Mouse (Mus musculus) kidney, adult 8-10 months (tissue): ENCODE data around the gene Magi2.

ENCODE experiments used
- DNase-seq, 2 experiments: peaks; one replicate each; pipeline ENCODE4 v3.0.0; 2022

Gene Magi2

DNA sequence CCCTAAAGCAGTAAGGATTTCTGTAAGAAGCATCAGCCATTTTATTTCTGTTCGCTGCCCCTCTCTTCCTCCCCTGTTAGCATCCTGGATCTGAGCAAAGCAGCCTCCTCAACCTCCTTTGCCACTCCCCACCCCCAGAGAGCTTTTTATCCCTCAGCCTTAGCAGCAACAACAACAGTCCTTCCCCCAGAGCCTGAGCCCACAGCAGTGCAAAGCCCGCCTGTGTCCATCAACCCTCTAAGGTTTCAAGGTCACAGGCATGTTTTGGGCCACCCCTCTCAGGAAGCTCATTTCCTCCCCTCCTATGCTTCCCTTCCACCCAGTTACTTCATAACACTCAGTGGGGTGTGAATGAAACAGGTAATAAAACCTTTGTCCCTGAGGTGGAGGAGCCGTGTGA, 1309.7 kb downstream of the Magi2 start:
- DNase-seq: no peak

DNA sequence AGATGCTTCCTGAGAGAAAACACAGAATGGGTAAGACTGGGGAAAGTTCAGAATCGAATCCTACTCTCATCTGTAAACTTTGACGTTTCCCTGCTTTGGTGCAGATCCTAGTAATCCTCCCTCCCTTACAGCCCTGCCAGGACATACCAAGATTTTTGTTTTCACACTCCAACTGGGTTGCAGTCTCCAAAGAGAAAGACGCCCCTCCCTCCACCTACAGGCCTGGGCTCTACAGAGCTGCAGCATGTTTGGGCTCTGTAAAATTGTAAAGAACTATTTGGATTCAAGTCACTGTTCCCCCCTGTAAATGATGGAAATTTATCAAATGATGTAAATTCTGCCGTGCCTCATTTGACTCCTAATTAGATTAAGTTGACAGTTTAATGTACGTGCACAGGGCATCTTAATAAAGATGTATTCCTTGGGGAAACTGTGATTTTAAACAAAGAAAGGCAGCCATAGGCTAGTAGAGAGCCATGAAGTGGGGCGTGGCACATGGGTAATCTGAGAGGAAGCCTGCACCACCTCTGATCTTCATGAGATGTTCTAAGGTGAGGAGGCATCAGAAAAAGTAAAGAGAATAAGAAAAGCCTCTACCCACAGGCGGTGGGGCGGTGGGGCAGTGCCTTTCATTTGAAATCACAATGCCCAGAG, 1310.7 kb downstream of the Magi2 start:
- no peak for DNase-seq

DNA sequence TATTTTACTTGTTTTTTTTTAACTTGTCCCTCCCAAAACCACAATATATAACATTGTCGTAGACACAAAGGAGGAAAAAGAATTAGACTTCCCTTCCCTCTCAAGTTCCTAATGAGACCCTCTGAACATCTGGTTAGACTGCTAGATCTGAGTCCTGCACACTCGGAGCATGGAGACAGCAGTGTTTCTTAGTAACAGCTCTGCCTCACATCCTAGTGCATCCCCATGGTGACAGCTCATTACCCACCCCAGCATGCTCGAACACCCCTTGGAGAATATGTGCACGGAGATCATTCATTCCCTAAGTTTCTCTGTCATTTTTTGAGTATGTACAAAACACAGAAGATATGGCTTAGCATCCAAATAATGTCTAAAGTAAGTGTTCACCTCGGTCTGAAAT, 1317.5 kb downstream of the Magi2 start:
- DNase-seq: no peak

DNA sequence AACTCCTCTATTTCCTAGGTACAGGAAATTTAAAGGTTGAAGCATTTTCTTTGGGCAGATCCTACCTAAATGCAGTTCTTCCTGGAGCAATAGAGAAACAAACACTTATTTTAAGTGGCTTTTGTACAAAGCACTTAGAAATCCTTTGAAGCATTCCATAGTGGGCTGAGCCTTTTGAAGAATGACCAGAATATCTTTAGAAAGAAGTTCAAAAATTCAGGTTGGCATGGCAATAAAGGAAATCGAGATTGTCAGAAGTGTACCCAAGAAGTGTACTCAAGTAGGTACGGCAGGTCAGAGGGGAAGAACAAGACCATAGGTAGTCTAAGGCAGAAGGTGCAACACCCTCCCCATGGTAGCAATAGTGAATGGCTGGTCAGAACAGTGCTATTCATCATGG, 1332.5 kb downstream of the Magi2 start:
- no peak for DNase-seq

DNA sequence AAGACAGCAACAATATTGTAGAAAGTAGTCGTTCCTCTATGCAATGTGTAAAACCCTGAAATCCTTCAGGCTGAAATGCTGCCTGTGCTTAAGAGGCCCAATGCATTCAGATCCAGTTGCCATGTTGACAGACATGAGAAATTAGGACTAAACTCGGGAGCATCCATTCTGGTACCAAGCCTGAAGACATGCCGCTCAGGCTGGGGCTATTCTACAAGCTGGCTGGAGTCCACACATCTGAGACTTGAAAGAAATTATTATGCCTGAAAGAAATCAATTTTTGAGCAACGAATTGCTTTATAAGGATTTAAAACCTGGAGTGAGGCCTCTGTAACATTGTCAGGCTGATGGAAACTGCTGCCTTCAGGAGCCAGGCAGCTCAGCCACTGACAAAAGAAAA, 1333.0 kb downstream of the Magi2 start:
- DNase-seq: no peak

DNA sequence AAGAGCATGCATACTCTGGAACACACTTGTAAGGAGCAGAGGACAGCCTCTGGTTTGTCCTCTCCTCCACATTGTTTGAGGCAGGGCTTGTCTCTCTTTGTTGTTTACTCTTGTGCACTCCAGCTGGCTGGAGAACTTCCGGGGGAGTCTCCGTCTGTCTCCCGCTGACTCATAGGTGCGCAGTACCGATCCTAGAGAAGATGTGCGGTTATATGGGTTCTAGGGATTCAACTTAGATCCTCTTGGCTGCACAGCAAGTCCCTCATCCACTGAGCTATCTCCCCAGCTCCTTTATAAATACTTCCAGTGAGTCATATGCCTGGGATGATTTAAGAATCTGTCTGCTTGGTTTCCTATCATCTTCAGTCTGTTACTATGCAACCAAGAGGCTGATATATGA, 1341.6 kb downstream of the Magi2 start:
- no peak for DNase-seq

DNA sequence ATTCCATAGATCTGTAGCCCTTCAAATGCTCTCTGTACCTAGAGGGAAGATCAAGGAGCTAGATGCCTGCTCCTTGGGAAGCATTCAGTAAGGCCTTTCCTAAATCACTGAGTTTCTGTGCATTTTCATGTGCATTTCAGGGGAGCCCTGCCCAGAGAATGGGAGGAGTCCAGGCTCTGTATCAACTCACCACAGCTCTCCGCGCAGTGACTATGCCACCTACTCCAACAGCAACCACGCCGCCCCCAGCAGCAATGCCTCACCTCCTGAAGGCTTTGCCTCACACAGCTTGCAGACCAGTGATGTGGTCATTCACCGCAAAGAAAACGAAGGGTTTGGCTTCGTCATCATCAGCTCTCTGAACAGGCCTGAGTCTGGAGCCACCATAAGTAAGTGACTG, 1342.1 kb downstream of the Magi2 start:
- DNase-seq: no peak

DNA sequence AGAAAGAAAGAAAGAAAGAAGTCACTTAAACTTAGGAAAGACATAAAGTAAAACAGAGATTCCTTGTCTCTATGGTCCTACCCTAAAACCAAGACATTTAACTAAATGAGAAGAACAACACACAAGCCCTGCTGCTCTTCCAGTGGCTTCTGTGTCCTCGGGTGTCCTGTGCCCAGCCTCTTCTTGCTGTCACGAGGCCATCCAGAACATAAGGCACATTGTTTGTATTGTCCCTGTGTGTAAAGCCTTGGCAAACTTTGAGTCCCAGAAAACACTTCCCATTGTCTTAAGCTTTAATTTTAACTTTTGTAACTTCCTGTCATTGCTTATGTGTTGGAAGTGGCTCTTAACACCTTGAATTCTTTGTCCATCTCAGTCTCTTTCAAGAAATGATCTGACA, 1348.0 kb downstream of the Magi2 start:
- no peak for DNase-seq

DNA sequence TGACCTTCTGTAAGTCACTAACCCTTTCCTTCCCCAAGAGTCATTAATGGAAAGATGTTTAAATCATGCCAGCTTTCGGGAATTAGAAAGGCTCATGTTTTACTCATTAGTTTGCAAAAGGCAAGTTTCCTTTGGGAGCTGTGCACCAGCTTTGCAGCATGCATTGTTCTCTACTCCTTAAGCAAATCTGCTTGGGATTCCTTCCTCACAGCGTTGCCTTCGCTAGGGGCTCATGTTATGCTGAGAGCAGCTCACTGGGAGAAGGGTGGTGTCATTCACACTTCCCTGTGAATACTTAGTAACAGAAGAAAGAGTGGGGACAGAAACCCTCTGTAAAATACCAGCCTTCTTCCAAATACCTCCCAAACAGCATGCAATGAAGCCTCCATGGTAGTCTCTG, 1349.0 kb downstream of the Magi2 start:
- DNase-seq: no peak

DNA sequence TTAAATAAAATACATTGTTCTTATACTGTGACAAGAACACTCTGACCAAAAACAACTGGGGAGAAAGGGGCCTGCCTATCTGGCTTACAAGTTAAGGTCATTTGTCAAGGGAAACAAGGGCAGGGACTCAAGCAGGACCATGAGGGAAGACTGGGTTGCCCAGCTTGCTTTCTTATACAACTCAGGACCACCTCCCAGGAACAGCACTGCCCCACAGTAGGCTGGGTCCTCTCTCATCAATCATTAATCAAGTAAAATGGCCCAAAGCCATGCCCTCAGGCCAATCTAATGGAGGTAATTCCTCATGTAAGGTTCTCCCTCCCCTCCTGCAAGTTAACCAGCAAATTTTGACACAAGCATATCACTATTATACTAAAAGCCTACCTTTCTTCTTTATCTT, 1349.4 kb downstream of the Magi2 start:
- no peak for DNase-seq

DNA sequence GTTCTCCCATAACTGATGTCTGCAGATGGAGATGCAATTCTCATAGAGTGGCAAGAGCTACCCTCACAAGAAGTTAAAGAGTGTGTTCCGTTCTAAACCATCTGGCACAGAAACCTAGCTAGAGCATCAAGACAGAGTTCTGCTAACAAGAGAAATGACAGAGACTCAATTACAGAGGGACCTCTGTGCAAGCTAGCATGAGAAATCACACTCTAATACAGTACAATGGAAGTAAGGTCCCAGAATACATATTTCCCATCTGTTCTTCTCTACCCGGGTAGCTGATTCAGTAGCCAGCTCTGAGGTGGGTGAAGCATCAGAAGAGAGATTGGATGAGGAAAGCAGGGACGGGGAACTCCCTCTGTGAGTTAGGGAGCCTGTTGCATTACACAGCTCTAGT, 1351.8 kb downstream of the Magi2 start:
- DNase-seq: no peak

DNA sequence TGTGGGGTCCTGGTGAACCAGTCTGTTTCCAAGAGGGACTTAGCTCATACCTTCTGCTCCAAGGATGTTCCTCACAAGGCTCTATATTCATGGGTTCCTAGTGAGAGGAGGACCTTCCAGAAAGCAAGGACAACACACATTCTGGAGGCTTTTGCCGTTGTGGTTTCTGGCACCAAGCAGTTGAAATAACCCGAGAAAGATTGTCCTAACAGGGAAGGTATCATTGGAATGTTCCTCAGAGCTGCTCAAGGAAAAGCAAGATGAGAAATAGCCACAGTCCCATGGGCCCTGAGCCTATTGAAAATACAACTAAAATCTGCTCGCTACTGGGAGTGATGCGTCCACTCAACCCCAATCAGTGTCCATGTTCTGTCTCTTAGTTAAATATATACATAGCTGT, 1353.8 kb downstream of the Magi2 start:
- no peak for DNase-seq

DNA sequence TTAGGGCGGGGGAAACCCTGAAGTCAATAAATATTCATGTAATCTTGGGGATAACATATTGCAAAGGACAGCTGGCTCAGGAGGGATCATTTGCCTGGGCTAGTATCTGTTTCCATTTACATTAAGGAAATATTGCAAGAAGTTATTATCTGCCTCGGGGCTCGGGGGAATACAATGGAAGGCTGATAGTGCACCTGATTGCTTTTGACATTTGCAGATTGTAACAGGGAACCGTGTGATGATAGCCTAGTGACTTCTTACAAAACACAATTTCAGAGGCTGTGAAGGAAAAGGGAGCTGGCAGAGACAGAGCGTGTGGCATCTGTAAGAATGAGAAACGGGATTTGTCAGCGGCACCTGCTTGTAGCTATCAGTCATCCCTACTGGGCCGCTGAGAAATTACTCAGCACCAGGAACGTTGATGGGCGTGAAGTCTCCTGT, 1356.2 kb downstream of the Magi2 start:
- no peak for DNase-seq

DNA sequence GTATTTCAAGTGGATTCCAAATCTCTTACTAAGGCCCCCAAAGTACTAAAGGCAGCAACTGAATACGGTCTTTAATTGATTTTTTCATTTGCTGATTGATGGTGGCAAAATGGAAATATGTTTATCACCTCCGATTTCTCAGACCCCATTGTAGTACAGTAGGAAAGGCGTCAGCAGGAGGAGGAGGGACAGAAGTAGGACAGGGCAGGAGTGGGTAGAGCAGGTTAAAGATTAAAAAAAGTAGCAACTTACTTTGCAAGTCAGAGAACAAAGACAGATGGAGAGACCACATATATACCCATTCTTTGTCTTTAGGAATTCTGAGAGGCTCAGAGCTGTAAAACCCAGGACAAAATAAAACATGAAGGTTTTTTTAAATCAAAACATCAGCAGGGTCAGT, 1356.8 kb downstream of the Magi2 start:
- no peak for DNase-seq

DNA sequence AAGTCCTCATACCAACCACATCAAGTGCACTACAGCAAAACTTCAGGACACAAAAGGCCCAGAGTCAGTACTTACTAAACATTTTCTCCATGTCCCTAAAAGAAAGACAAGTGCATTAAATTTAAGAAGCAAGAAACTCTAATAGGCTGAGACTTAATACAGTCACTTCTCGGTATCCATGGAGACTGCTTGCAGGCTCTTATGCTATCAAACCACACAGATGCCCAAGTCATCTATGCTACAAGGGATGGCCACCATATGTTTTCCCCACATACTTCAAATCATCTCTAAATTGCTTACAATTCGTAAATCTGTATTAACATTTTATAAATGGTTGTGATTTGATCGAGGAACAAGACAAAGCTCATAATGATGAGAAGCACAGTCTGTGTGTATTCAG, 1357.9 kb downstream of the Magi2 start:
- no peak for DNase-seq

DNA sequence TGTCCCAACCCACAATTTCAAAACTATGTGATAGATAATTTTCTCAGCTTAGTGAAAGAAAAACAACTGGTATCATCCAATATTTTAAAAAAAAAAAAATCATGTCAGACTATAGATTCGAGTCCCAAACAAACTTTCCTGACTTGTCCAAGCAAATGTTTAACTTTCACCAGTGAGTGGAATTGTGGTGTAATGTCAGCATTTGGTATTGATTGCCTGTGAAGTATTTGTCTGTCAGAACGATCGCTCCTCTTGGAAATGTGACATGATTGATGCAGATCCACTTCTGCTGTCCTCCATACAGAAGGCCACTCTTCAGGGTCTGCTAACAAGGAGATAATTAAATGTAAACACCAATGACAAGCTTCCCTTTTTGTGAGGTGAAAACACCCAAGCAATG, 1362.9 kb downstream of the Magi2 start:
- DNase-seq: no peak

DNA sequence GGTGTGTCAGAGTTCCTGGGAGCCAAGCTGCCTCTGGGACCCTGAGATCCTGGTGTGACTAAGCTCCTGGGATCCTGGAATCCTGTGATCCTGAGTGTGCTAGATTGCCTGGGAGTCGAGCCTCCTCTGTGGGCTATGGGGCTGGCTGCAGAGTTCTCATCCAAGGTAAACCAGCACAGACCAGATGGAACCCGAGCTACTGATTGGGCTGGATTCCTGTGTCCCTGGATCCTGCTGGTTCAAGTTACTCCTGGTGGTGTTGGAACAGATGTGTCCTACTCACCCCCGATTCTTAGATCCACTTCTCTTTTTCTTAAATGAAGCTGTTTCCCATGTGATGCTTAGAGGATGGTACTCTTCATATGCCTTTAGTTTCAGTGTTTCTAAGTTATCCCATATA, 1371.4 kb downstream of the Magi2 start:
- DNase-seq: no peak

DNA sequence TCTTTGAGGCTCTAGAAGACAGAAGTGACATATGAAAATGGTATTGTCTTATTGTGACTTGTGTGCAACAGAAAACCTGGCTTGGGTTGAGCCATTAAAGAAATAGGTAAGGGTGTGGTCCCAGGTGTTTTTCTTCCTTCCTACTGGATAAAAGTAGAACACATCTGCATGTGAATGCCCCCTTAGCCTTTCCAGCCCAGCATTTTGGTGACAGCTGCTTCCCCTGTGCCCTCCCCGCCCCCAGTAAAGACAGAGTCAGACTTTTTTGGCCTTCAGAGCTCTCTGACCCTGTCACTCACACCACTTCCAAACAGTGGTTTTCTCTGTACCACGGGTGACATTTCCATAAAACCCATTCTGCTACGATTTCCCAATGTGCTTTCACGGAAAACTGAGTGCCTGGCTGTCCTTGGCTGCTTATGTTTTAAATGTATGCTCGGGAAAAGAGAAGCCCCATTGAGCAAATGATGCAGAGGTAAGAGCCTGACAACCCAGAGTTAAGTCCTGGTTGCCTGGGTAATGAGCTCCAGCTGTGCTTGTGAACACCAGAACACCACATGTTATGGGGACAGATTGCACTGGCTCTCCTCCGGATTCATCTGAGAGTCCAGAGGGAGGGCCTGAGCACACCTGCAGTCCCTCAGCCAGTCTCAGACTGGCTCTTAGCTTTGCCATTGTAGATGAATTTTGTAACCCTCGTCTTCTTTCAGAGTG, 1377.1 kb downstream of the Magi2 start:
- DNase-seq: no peak

DNA sequence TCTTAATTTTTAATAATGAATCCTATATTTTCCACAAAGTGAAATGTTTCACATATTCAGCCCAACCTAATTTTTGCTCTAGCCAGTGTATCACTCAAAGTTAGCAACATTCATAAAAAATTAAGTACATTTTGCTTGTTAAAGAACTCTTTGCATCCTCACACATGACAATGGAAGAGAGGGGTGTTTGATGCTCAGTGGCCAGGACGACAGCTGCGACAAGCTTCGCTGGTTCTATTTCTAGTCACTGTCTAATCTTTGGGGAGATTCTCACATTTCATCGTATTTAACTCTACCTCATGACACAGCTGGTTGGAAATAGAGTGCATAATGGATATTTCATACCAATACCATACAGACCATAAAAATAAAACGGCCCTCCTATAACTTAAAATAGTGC, 1379.7 kb downstream of the Magi2 start:
- no peak for DNase-seq

DNA sequence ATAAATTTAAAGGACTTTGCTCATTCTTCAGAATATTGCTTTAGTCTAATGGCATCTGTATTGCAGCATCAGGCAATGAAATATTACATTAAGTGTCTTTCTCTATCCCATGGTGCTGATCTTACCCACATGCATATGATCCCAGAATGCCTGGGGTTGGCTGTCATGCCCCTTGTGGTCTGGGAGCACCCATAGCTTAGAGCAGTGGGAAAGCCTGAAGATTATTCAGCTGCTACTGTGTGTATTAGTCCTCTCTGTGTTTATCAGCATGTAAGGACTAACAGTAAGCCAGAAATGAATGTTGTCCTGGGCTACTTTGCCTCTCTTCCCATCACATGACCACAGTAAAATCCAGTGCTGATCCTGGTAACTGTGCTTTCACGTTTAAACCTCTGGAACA, 1380.7 kb downstream of the Magi2 start:
- DNase-seq: no peak

DNA sequence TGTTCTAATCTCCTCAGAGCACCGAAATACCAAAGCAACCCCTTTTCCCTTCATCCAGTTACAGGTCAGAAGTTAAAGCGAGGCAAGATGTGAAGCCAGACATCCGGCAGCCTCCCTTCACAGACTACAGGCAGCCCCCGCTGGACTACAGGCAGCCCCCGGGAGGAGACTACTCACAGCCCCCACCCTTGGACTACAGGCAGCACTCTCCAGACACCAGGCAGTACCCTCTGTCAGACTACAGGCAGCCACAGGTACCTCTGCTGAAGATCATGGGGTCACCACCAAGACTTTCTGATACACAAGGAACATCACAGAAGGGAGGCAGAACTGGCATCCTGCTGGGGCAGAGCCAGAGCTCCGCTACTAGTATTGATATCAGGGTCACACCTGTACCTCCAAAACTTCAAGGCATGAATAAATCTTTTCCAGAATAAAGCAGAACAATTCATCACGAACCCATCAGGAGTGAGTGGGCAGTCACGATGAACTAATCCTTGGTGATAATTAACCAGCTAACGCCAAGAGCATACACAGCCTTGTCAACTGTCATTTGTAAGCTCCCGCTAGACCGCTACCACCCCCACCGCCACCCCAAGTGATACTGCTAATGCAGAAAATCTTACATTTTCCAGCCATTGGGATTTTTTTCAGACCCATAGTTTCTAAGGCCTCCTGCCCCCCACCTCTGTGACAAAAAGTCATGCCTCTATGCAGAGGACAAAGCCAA, 1382.5 kb downstream of the Magi2 start:
- no peak for DNase-seq

DNA sequence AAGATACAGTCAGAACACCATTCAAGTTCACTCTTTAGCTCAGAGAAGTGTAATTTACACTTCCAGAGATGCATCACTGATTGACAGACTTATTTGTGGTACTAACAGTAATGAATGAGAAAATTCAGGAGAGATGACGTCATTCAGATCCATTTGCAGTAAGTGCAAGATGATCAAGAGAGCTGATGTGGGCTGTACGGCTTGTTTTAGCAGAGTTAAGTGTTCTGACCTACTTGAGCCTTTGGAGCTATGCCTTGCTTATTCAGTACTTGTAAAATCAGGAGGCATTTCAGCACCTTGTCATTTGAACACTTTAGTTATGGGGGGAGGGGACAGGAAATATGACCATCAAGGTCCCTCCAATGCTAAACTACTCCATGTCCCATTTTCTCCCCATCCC, 1383.8 kb downstream of the Magi2 start:
- no peak for DNase-seq

DNA sequence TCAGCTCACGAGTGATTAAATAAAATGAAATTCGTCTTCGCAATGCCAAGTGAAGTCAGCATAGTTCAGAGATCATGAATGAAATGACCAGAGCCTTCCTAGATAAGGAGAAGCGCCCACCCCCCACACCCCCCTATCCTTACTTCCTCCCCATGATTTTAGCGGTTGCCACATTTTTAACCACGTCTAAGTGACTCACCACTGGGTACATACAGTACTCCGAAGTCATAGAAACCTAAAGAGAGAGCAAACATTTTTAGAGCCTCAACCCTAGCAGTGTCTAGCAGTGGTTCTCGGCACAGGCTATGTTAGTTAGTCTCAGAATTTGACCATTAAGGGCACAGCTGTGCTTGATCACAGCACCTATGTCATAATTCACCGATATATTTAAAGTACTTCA, 1385.8 kb downstream of the Magi2 start:
- no peak for DNase-seq

DNA sequence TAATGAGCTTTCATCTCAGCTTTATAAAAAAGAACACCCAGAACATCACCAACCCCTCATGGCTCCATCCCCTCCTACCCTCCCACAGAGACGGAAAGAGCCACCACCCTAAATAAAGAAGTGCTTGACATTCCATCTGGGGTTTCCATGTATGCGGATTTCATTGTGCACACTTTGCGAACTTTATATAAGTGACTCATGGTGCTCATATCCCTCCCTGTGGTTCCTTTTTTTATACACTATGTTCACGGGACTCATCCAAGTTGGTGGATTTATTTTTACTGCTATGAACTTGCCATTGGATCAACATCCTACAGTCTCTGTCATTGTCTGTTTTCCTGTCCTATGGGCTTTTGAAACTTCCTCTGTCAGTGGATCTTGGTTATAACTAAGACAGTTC, 1388.1 kb downstream of the Magi2 start:
- DNase-seq: no peak
